Mouse (Mus musculus) liver, adult 2 months (tissue): ENCODE measurements around the gene Intu. TPM values are rescaled to one million over a fixed set of nuclear protein-coding genes. Genes with fewer than 3 reads are reported as not detected.

Source experiments
- DNase-seq: peaks from one replicate; pipeline ENCODE4 v3.0.0-alpha.2; 2011; ENCODE audit warnings: low read depth, low spot score; ENCODE audit errors: extremely low read depth
- H3K27ac ChIP-seq: fragments of 200-500 bp; replicated peaks from 2 replicates; pipeline ENCODE4 v1.5.1; 2012; ENCODE audit warnings: low read depth, mild to moderate bottlenecking, control low read depth, inconsistent platforms, low read length; ENCODE audit not compliant: insufficient read depth
- H3K27me3 ChIP-seq: fragments of 200-500 bp; 2 replicates; pipeline ENCODE4 v1.6.1; 2012; ENCODE audit warnings: mild to moderate bottlenecking, moderate library complexity, low read length, inconsistent platforms; ENCODE audit not compliant: control insufficient read depth, insufficient read depth
- H3K36me3 ChIP-seq: fragments of 200-500 bp; 2 replicates; pipeline ENCODE4 v1.6.1; 2012; ENCODE audit warnings: low read length, inconsistent platforms; ENCODE audit not compliant: control insufficient read depth, insufficient read depth
- H3K4me1 ChIP-seq: fragments of 200-500 bp; 2 replicates; pipeline ENCODE4 v1.6.1; 2011; ENCODE audit warnings: low read length; ENCODE audit not compliant: control insufficient read depth, insufficient read depth
- H3K4me3 ChIP-seq: fragments of 200-500 bp; 2 replicates; pipeline ENCODE4 v1.5.1; 2011; ENCODE audit warnings: low read depth, mild to moderate bottlenecking, control low read depth, low read length, moderate library complexity; ENCODE audit not compliant: insufficient read depth
- H3K79me2 ChIP-seq: fragments of 200-500 bp; 2 replicates; pipeline ENCODE4 v1.6.1; 2012; ENCODE audit warnings: inconsistent platforms, mild to moderate bottlenecking, low read length, moderate library complexity; ENCODE audit not compliant: control insufficient read depth, insufficient read depth
- H3K9ac ChIP-seq: fragments of 200-500 bp; 2 replicates; pipeline ENCODE4 v1.6.1; 2012; ENCODE audit warnings: low read depth, mild to moderate bottlenecking, control low read depth, inconsistent platforms, low read length
- CTCF ChIP-seq: fragments of 200-500 bp; IDR thresholded peaks from 2 replicates; pipeline ENCODE4 v1.5.1; 2011; ENCODE audit warnings: low read depth, low read length, control low read depth
- POLR2A ChIP-seq: fragments of 200-500 bp; IDR thresholded peaks from 2 replicates; pipeline ENCODE4 v1.6.1; 2011; ENCODE audit warnings: low read length, control low read depth; ENCODE audit not compliant: insufficient read depth; ENCODE audit errors: extremely low read depth
- WGBS: fragments of 180-500 bp; shearing (Covaris S2); methylation state at CpG from one replicate; pipeline ENCODE4 v1.1.7; 2018; 5-methylcytosine and 5-hydroxymethylcytosine counted together
- polyA plus RNA-seq: library from polyadenylated mRNA; depleted of rRNA; stranded (reverse); fragments of >200 nt; gene quantifications from 2 replicates; pipeline ENCODE4 v1.2.3, GENCODE M21; 2012
- total RNA-seq: library from RNA; depleted of rRNA; stranded (reverse); fragments of >200 nt; gene quantifications from 2 replicates; pipeline ENCODE4 v1.2.3, GENCODE M21; 2014

Gene Intu
- total and polyA plus RNA-seq, 2 experiments, result 0.82 to 2.2 TPM

GRCm38 (mm10) chr3:40668889-40669288 is 137.8 kb downstream of the Intu start:
- Histone ChIP-seq H3K79me2 (no peaks in the 10 kb centered on the region), H3K4me1 (no peaks in the 10 kb centered on the region), H3K36me3 (no peaks in the 10 kb centered on the region; the same call in 1 of the 2 replicates), H3K4me3 (no peak overlapping the region), H3K27me3 (no peaks in the 10 kb centered on the region), H3K27ac (no peak overlapping the region), H3K9ac (no peak overlapping the region)
- WGBS, result 76% methylated on average over 6 of the region's 6 CpGs
- DNase-seq, result no peak
- TF ChIP-seq POLR2A (no peak), CTCF (no peak)

DNA sequence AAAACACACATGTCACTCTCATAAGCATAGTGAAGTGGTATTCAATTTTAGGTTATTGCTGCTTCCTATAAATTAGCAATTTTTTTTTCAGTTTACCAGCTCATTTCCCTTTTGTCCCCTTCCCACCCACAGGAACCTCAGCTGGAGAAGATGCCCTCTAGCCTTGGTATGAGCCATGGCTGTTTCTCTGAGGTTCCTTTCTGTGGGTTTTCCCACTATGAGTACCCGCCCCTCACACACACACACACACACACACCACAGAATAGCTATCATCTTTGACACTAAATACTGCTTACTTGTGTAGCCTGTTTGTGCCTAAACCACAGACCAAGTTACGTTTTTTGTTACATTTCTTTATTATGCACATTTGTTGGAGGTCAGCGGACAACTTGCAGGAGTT is 138.3 kb downstream of the Intu start:
- DNase-seq, result no peak
- no peaks in the 10 kb centered on the region for H3K4me1 ChIP-seq
- no peaks in the 10 kb centered on the region for H3K27me3 ChIP-seq
- 90% methylated on average over 3 of the region's 3 CpGs for WGBS
- no peaks in the 10 kb centered on the region; the same call in 1 of the 2 replicates for H3K36me3 ChIP-seq
- no peaks in the 10 kb centered on the region for H3K79me2 ChIP-seq
- H3K27ac ChIP-seq, result no peak overlapping the region
- H3K4me3 ChIP-seq, result no peak overlapping the region
- TF ChIP-seq CTCF (no peak), POLR2A (no peak)
- H3K9ac ChIP-seq, result no peak overlapping the region

- no peak for DNase-seq
- 88% methylated on average over 1 of the region's 1 CpGs for WGBS
- Histone ChIP-seq H3K4me1 (no peaks in the 10 kb centered on the region), H3K27me3 (no peaks in the 10 kb centered on the region), H3K4me3 (no peak overlapping the region), H3K36me3 (no peaks in the 10 kb centered on the region; the same call in 1 of the 2 replicates), H3K79me2 (no peaks in the 10 kb centered on the region), H3K27ac (no peak overlapping the region), H3K9ac (no peak overlapping the region)
- TF ChIP-seq POLR2A (no peak), CTCF (no peak)
Measured at GRCm38 (mm10) chr3:40673515-40673914, 142.4 kb downstream of the Intu start.

DNA sequence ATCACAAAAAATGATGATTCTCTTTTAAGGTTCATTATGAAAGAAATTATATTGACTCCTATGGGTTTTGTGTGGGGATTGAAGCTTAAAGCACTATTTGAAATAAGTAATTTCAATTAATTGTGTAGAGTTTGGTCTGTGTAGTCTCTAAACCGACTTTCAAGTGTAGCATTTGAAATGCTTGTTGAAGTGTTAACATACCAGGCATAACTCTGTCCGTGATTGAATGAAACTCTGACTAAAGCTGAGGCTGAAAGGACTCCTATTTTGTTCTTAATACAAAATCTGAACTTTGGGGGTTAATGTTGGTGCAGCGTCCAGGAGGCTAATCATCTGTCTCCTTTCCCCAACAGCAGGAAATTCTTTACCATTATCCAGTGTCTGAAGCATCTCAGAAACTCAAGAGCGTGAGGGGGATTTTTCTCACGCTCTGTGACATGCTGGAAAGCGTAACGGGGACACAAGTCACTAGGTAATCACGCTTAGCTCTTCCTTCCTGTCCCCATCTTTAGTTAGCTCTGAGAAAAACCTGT is 143.9 kb downstream of the Intu start:
- TF ChIP-seq POLR2A, result no peak
- no peak for TF ChIP-seq CTCF
- Histone ChIP-seq H3K27ac (no peak overlapping the region), H3K4me1 (no peaks in the 10 kb centered on the region), H3K36me3 (no peaks in the 10 kb centered on the region; the same call in 1 of the 2 replicates), H3K4me3 (no peak overlapping the region), H3K79me2 (no peaks in the 10 kb centered on the region), H3K9ac (no peak overlapping the region), H3K27me3 (no peaks in the 10 kb centered on the region)
- no peak for DNase-seq
- 74% methylated on average over 8 of the region's 8 CpGs for WGBS

DNA sequence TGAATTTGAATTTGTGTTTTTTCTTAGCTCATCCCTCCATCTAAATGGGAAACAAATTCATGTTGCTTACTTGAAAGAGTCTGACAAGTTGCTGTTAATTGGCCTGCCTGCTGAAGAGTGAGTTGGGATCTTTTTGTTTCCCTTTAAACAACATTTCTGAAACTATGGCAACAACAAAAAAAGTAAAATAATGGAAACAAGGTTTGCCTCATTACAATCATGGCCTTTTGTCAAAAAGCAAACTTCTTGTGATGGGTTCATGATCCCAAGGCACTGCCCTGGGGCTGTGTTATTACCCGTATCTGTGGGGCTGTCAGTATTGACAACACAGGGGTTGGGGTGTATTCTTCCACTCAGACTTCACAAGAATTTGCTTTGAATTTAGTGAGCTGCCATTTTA is 147.8 kb downstream of the Intu start:
- Histone ChIP-seq H3K4me3 (no peak overlapping the region), H3K36me3 (no peaks in the 10 kb centered on the region), H3K79me2 (no peaks in the 10 kb centered on the region), H3K27me3 (no peaks in the 10 kb centered on the region), H3K27ac (no peak overlapping the region), H3K9ac (no peak overlapping the region), H3K4me1 (no peaks in the 10 kb centered on the region)
- no peak for DNase-seq
- 97% methylated on average over 1 of the region's 1 CpGs for WGBS
- TF ChIP-seq CTCF (no peak), POLR2A (no peak)

DNA sequence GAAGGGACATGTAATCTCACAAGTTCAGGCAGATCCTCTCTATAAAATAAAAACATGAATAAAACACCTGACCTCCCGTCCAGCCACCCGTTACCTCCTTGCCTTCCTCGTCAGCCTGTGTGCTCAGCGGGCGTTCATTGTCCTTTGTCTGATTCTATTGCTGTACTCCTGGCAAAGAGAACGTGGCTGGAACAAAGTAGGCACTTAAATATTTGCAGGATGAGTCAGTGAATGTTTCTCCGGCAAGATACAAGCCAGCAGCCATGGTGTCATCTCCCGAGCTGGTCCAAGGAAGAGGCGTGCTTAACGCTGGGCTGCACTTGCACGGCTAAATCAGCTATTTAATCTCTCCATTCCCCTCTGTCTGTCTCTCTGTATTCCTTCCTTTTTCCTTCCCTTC is 151.3 kb downstream of the Intu start:
- H3K4me3 ChIP-seq, result no peak overlapping the region
- H3K27ac ChIP-seq, result no peak overlapping the region
- DNase-seq, result no peak
- no peak overlapping the region for H3K9ac ChIP-seq
- no peaks in the 10 kb centered on the region for H3K27me3 ChIP-seq
- H3K79me2 ChIP-seq, result no peaks in the 10 kb centered on the region
- WGBS, result 75% methylated on average over 11 of the region's 11 CpGs
- H3K36me3 ChIP-seq, result no peaks in the 10 kb centered on the region
- TF ChIP-seq POLR2A (no peak), CTCF (no peak)
- 0 out of 2 replicates have a peak, but pooled peaks cover 2% of the 10 kb centered on the region for H3K4me1 ChIP-seq
